Mouse (Mus musculus): ENCODE data around the gene Dapk2.

Dapk2 gene

GRCm38 (mm10) chr9:66157958-66158830 is at the start of gene Dapk2:
Dapk2 (plus strand) TSS chr9:66158223.
- DNase-seq: peak; percentile 89 to 92

GRCm38 (mm10) chr9:66109574-66109973 is 48.4 kb upstream of the Dapk2 start:
- peak in 1 of 2 experiments; percentile 28 for DNase-seq

- DNase-seq: peak in 1 of 2 experiments; percentile 21
These were observed 47.9 kb upstream of the Dapk2 start for GRCm38 (mm10) chr9:66110126-66110525.

- peak in 1 of 2 experiments; percentile 19 for DNase-seq
These were observed 47.2 kb upstream of the Dapk2 start for GRCm38 (mm10) chr9:66110611-66111379.

- DNase-seq: no peak
These were observed 43.7 kb upstream of the Dapk2 start for GRCm38 (mm10) chr9:66114341-66114740.

- DNase-seq: peak in 1 of 2 experiments; percentile 24
These were observed 41.1 kb upstream of the Dapk2 start for GRCm38 (mm10) chr9:66116890-66117289.

GRCm38 (mm10) chr9:66119498-66119897 is 38.5 kb upstream of the Dapk2 start:
- no peak for DNase-seq

GRCm38 (mm10) chr9:66120106-66120505 is 37.9 kb upstream of the Dapk2 start:
- no peak for DNase-seq

GRCm38 (mm10) chr9:66120945-66121344 is 37.1 kb upstream of the Dapk2 start:
- no peak for DNase-seq

GRCm38 (mm10) chr9:66121421-66121820 is 36.6 kb upstream of the Dapk2 start:
- no peak for DNase-seq

- no peak for DNase-seq
These were observed 34.4 kb upstream of the Dapk2 start for GRCm38 (mm10) chr9:66123648-66124047.

- no peak for DNase-seq
These were observed 33.9 kb upstream of the Dapk2 start for GRCm38 (mm10) chr9:66124111-66124531.

- peak; percentile 99 for DNase-seq
These were observed 33.1 kb upstream of the Dapk2 start for GRCm38 (mm10) chr9:66124681-66125542.

GRCm38 (mm10) chr9:66125543-66126455 is 32.2 kb upstream of the Dapk2 start:
- DNase-seq: no peak

- DNase-seq: peak; percentile 94 to 96
These were observed 31.4 kb upstream of the Dapk2 start, which contains the start of the genes Snx1 and Ciao2a for GRCm38 (mm10) chr9:66126456-66127192. Snx1 (minus strand) TSS chr9:66126587. Ciao2a (plus strand) TSS chr9:66126611.

GRCm38 (mm10) chr9:66127193-66127546 is 30.9 kb upstream of the Dapk2 start:
- no peak for DNase-seq

GRCm38 (mm10) chr9:66127884-66128283 is 30.1 kb upstream of the Dapk2 start:
- no peak for DNase-seq

GRCm38 (mm10) chr9:66131466-66131865 is 26.6 kb upstream of the Dapk2 start:
- DNase-seq: no peak

GRCm38 (mm10) chr9:66135967-66136366 is 22.1 kb upstream of the Dapk2 start:
- DNase-seq: peak; percentile 22 to 46

- DNase-seq: no peak
These were observed 19.8 kb upstream of the Dapk2 start for GRCm38 (mm10) chr9:66138193-66138592.

GRCm38 (mm10) chr9:66142265-66142664 is 15.8 kb upstream of the Dapk2 start:
- no peak for DNase-seq
